ENCODE assay signal across 8 mouse cellular contexts in genomic region chr9:124280576-124281447, GRCm38 (mm10). TPM values are rescaled to one million over a fixed set of nuclear protein-coding genes. Genes with fewer than 3 reads are reported as not detected.
DNase-seq lines count a peak whose midpoint lies in the region; ATAC-seq and TF ChIP-seq lines count a peak whose summit lies in the region.

No protein-coding gene starts in this region.

- WGBS in heart, embryonic 10.5 days: 80% methylated on average over 2 of the region's 2 CpGs
- 86% methylated on average over 2 of the region's 2 CpGs for WGBS in forebrain, embryonic 13.5 days
- 83% methylated on average over 2 of the region's 2 CpGs for WGBS in limb, embryonic 10.5 days
- WGBS in neural tube, embryonic 15.5 days: 69% methylated on average over 2 of the region's 2 CpGs

- TF ChIP-seq CTCF in G1E (IDR thresholded peaks at IDR 0.05; ENCODE audit: low read depth, low read length): no peak

- peak overlapping the region; percentile 77 for H3K4me3 ChIP-seq in heart, embryonic 10.5 days
- H3K4me3 ChIP-seq in G1E (ENCODE audit: low read depth, low read length): peak overlapping the region; percentile 85; the same call in 1 of the 2 replicates
- H3K4me3 ChIP-seq in forebrain, embryonic 13.5 days: peak overlapping the region; percentile 78
- peak overlapping the region; percentile 84 for H3K4me3 ChIP-seq in limb, embryonic 10.5 days
- peak overlapping the region; percentile 87 for H3K4me3 ChIP-seq in neural tube, embryonic 15.5 days (replicated peaks)

- peaks cover 18% of the 10 kb centered on the region for H3K36me3 ChIP-seq in heart, embryonic 10.5 days
- peaks cover 23% of the 10 kb centered on the region for H3K36me3 ChIP-seq in G1E (replicated peaks)
- H3K36me3 ChIP-seq in forebrain, embryonic 13.5 days (ENCODE audit: poor library complexity, severe bottlenecking): peaks cover 19% of the 10 kb centered on the region
- peaks cover 21% of the 10 kb centered on the region for H3K36me3 ChIP-seq in limb, embryonic 10.5 days
- peaks cover 21% of the 10 kb centered on the region for H3K36me3 ChIP-seq in neural tube, embryonic 15.5 days

- no peak for ATAC-seq in G1E (ENCODE audit: extremely low read depth, insufficient number of reproducible peaks, low FRiP score, poor library complexity, severe bottlenecking)
- ATAC-seq in forebrain, embryonic 13.5 days: no peak
- no peak for ATAC-seq in neural tube, embryonic 15.5 days (ENCODE audit: low FRiP score)

- no peak for DNase-seq in heart, embryonic 10.5 days (ENCODE audit: low spot score)
- DNase-seq in heart, adult 11 months: no peak
- DNase-seq in G1E (ENCODE audit: low spot score): no peak
- DNase-seq in limb, embryonic 10.5 days (ENCODE audit: low spot score): no peak
- DNase-seq in embryo, embryonic 9.5 days (ENCODE audit: extremely low spot score): no peak
- no peak for DNase-seq in layer of hippocampus, adult 9-10 months (ENCODE audit: low spot score)

- H3K27ac ChIP-seq in heart, embryonic 10.5 days: peak overlapping the region; percentile 82; the same call in 1 of the 2 replicates
- no peak overlapping the region for H3K27ac ChIP-seq in forebrain, embryonic 13.5 days
- H3K27ac ChIP-seq in limb, embryonic 10.5 days: no peak overlapping the region
- H3K27ac ChIP-seq in neural tube, embryonic 15.5 days (replicated peaks): peak overlapping the region; percentile 87

- H3K4me2 ChIP-seq in forebrain, embryonic 13.5 days: peak overlapping the region; percentile 64
- H3K4me2 ChIP-seq in neural tube, embryonic 15.5 days: peak overlapping the region; percentile 84

- H3K27me3 ChIP-seq in heart, embryonic 10.5 days (ENCODE audit: insufficient read depth, poor library complexity, severe bottlenecking): no peaks in the 10 kb centered on the region
- H3K27me3 ChIP-seq in G1E (ENCODE audit: insufficient read depth, low read length): no peaks in the 10 kb centered on the region
- no peaks in the 10 kb centered on the region for H3K27me3 ChIP-seq in forebrain, embryonic 13.5 days
- no peaks in the 10 kb centered on the region for H3K27me3 ChIP-seq in limb, embryonic 10.5 days (ENCODE audit: low read depth, poor library complexity, severe bottlenecking)
- H3K27me3 ChIP-seq in neural tube, embryonic 15.5 days (replicated peaks): no peaks in the 10 kb centered on the region

- peaks cover 12% of the 10 kb centered on the region for H3K4me1 ChIP-seq in heart, embryonic 10.5 days
- H3K4me1 ChIP-seq in G1E (ENCODE audit: insufficient read depth, low read depth, low read length): peaks cover 25% of the 10 kb centered on the region
- H3K4me1 ChIP-seq in forebrain, embryonic 13.5 days: peaks cover 23% of the 10 kb centered on the region
- H3K4me1 ChIP-seq in limb, embryonic 10.5 days: peaks cover 15% of the 10 kb centered on the region
- H3K4me1 ChIP-seq in neural tube, embryonic 15.5 days: peaks cover 36% of the 10 kb centered on the region

- H3K9me3 ChIP-seq in heart, embryonic 10.5 days: no peaks in the 10 kb centered on the region
- H3K9me3 ChIP-seq in G1E (replicated peaks): no peaks in the 10 kb centered on the region
- peaks cover 8% of the 10 kb centered on the region for H3K9me3 ChIP-seq in forebrain, embryonic 13.5 days (replicated peaks)
- no peaks in the 10 kb centered on the region for H3K9me3 ChIP-seq in limb, embryonic 10.5 days (replicated peaks)
- H3K9me3 ChIP-seq in neural tube, embryonic 15.5 days (replicated peaks): peaks cover 5% of the 10 kb centered on the region; the same call in 1 of the 2 replicates

- peak overlapping the region; percentile 81; the same call in 1 of the 2 replicates for H3K9ac ChIP-seq in forebrain, embryonic 13.5 days
- peak overlapping the region; percentile 77 for H3K9ac ChIP-seq in neural tube, embryonic 15.5 days (replicated peaks)

RNA-seq across cellular contexts. Expression of gene 2010315B03Rik, which starts 31.7 kb away (rescaled TPM):
- polyA plus RNA-seq in heart, embryonic 10.5 days (2016; fragmentation: Nextera tagmentation; extraction: Ambion mirVana): 6.8 and 8.7 TPM in 2 replicates
- 17.5 and 19.3 TPM in 2 replicates for total RNA-seq in G1E (2014; fragmentation: Nextera tagmentation)
- total RNA-seq in G1E (2017): 25.6 and 30.5 TPM in 2 replicates
- 0.31 and 0.50 TPM in 2 replicates for polyA plus RNA-seq in G1E (2012)
- 8.6 and 9.2 TPM in 2 replicates for polyA plus RNA-seq in forebrain, embryonic 13.5 days (2015; fragmentation: Nextera tagmentation; extraction: Ambion mirVana)
- polyA plus RNA-seq in limb, embryonic 10.5 days (2016; fragmentation: Nextera tagmentation; extraction: Ambion mirVana): 5.0 and 6.2 TPM in 2 replicates
- polyA plus RNA-seq in neural tube, embryonic 15.5 days (2015; fragmentation: Nextera tagmentation; extraction: Ambion mirVana): 11.5 and 12.7 TPM in 2 replicates

Comparison
In these comparisons a context has a peak if more than half of its experiments do, and no peak if none do; other contexts are left out.
1. H3K27ac ChIP-seq: peak in heart, embryonic 10.5 days (single experiment) and neural tube, embryonic 15.5 days (single experiment); none in forebrain, embryonic 13.5 days (single experiment) and limb, embryonic 10.5 days (single experiment).
2. Peak in every context shown above with its lines, with median percentiles within 50 percentile points of each other: H3K4me3 ChIP-seq.